Mouse (Mus musculus): ENCODE results near the gene Rin1.

DNA sequence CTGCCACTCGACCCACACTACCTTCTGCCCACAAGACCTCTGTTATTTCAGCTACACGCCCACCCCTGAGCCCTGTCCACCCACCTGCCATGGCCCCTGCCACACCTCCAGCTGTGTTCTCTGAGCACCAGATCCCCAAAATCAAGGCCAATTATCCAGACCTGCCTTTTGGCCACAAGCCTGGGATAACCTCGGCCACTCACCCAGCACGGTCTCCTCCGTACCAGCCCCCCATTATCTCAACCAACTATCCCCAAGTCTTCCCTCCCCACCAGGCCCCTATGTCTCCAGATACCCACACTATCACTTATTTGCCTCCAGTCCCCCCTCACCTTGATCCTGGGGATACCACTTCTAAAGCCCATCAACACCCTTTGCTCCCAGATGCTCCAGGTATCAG is 19.2 kb downstream of the Rin1 start:
- no peak for TF ChIP-seq POLR2A (IDR thresholded peaks at IDR 0.05; ENCODE audit: extremely low read depth, insufficient read depth, low read length)
- no peak for TF ChIP-seq CTCF (IDR thresholded peaks at IDR 0.05; ENCODE audit: low read depth, low read length)
